Mouse (Mus musculus) thymus, adult 18-20 months (tissue): ENCODE results near the gene 4930404H24Rik.
A peak's percentile ranks its signal among the peaks of the same experiment; 100 is the strongest.

ENCODE experiments used
- DNase-seq, 2 experiments: peaks; one replicate each; pipeline ENCODE4 v3.0.0; 2022; ENCODE audit warnings: mixed read lengths in 2 of 2

Gene 4930404H24Rik

DNA sequence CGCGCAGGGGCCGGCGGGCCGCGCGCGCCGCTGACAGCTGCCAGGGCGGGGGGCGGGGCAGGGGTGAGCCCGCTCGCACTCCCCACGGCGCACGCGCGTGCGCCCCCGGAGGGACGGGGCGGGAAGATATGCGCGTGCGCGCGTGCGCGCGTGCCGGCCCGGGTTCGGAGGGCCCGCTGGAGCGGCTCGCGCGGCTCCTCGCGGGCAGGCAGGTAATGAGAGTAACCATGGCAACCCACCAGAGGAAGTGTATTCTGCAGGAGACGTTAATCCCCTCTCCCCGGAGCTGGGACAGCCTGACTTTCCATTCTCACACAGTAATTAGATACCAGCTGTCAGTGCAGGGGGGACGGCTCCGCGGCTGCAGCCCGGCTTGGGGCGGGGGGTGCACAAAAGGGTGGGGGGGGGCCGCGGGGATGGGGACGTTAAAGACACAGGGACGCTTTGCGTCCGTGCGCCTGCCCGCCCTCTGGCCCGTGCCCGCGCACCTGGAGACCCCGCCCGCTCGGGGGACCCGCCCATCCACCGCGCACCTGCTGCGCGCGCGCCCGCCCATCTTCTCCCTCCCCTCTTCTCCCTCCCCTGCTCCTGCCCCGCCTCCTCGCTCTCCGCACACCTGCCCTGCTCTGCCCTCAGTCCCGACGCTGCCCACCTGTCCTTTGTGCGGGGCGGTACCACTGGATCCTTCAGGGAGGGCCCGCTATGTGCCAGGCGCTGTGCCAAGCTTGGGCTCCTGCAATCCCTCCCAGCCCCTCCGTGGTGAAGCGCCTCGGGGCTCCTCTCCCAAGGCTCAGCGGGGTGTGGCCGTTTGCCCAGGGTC, at the start of gene 4930404H24Rik:
TSS of gene 4930404H24Rik (plus strand) at position 218 of the 820 bp plus-strand sequence.
- peak; percentile 66 to 72 for DNase-seq

DNA sequence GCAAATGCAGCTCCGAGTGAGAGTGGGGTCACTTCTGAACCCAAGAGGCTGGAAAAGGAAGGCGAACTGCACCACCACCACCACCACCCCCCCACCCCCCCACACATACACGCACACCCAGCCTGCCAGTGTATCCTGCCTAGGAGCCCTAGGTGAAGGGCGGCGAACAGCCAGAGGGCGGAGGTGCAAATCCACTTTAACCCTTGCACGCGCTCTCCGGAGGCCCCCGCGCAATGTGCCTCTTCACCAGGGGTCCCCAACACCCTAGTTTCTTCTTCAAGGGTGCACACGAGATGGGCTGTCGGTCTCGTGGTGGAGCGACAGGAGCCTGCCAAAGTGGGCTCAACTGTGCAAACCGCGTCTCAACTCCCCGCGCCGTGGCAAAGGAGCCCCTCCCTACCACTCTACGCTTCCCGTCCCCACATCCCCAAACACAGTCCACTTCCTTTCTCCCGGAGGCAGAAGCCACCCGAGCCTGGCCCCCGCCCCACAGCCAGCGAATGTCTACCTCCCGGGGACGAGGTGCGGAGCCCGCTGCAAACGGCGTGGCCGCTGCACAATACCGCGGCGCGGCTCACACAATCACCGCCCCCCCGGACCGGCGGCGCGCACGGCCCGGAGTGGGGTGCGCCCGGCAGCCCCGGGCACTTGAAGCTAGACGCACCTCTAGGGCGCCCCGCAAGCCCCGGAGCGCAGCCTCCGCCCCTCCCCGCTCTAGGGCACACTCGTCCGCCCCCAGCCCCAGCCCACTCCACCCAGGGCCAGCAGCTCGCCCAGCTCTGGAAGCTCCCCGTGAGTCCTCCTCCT, 49.0 kb upstream of the 4930404H24Rik start:
- DNase-seq, result peak; percentile 21 to 38

DNA sequence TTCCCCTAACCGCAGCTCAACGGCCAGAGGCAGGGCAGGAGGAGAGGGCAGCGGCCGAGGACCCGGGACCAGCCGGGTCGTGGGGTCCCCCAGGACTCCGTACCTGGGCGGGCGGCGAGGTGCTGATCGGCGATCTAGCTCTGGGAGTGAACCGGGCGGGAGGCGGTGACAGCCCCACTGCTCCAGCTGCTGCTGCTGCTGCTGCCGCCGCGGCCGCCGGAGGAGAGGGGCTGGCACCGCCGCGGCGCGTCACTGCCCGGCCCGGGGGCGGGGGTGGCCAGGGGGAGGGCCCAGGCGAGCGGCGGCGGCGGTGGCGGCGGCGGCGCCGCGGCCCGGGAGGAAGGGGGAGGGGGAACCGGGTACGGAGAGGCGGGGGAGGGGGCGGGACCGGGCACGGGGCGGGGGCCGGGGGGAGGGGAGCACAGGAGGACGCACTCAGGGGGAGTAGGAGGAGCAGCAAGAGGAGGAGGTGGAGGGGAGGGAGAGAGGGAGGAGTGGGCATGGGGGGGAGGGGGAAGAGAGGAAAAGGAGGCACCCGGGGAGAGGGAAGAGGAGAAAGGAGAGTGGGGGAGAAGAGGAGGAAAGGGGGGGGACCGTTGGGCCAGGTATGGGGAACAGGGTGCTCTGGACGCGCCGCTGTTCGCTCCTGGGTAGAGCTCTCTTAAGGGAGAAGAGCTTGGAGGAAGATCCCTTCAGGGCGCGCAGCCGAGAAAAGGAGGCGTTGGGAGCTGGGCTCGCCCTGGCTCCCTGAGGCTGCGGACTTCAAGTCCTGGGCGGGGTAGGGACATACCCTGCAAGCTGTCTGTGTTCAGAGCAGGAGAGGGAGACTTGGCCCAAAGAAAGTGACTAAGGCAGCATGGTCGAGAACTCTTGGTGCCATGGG, 48.1 kb upstream of the 4930404H24Rik start:
- peak; percentile 24 to 47 for DNase-seq

DNA sequence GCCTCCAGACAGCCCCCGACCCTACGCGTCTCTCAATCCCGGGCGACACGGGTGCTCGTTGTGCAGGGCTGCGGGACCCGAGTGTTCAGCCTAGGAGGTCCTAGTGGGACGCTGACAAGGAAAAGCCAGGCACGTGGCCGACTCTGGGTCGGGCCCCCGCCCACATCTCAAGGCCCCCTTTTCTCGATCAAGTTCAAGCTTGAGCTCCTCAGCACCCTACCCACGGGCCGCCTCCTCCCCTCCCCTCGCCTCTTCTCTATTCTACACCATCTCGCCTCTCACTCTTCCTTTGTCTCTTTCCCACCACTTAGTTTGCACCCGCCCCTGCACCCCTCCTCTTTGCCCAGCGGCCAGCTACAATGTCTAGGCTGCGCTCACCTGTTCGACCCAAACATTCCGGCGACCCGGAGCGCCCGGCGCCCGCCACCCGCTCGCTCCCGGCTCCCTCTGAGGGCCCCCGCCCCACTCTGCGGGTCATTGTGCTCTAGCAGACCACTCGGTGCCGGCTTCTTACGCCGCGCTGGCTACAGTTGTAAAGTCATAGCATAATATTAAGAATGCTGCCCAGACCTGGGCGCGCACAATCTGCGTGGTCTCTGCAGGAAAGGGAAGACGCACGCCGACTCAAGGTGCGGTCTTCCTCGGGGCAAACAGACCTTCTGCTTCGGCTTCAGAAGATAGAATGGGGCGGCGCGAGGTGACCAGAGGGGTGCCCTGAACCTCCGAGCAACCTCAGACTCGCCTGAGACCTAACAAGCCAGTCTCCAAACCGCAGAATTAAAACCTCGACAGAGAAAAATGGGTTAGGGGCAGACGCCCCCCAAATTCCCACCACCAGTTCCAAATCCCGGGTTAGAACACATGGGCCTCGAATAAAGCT, 47.2 kb upstream of the 4930404H24Rik start:
- DNase-seq, result peak in 1 of 2 experiments; percentile 17

DNA sequence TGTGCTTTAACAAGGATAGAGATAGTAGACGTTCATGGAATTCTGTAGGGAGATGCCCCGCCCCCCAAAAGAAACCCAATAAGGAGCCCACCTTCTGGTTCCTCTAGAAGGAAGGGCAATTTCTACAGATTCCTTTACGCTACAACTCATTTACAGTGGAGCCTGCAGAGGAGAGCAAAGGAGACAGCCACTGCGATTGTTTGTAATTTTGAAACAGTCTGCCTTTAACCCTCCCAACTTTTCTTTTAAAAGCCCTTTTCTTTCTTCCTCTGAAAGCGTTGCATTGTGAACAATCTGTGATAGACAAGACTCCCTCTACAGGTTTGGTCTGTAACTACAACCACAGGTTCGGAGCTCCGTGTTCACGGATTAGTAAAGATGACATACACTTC, 46.6 kb upstream of the 4930404H24Rik start:
- DNase-seq, result no peak

DNA sequence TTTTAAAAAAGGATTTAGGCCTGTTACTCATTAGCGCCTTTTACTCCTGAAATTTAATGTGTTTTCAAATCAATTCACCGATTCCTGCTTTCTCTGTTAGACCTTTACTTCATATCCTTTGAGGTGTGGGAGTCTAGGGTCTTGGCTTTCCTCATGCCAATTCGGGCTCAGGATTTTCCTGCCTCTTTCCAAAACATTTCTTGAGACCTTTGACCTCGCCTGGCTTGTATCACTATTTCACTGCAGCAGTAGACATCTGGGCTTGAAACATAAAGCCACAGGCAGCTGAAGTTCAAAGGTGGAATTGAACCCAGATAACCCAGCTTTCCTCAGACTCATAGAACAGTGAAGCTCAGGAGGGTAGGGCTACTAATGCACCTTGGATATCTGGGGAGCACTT, 46.1 kb upstream of the 4930404H24Rik start:
- DNase-seq, result no peak

DNA sequence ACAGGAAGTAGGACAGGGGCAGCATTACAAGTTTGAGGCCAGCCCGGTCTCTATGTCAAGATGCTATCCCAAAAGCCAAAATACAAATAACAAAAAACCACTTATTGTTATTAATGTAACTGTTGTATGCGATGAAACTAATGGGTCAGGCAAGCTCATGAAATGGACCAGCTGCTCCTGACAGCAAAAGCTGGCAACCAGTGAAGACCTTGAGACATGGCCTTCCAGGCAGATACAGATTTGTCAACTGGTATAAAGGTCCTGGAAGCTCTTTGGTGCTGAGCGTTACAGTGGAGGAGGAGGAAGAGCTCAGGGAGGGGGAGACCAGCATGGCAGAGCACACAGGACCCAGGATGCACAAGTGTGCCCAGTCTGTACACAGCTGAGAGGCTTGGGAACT, 44.9 kb upstream of the 4930404H24Rik start:
- DNase-seq, result no peak

DNA sequence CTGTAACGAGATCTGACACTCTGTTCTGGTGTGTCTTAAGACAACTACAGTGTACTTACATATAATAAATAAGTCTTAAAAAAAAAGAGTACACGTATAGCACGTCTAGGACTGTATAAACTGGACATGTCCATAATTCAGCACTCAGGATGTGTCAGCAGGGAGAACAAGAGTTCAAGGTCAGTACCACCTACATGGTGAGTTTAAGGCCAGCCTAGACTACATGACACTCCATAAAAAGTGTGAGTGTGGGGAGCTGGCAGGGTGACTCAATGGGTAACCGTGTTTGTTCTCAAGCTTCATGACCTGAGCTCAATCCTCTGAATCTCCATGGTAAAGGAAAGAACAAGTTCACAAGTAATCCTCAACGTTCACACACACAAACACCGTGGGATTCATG, 44.1 kb upstream of the 4930404H24Rik start:
- DNase-seq, result no peak

DNA sequence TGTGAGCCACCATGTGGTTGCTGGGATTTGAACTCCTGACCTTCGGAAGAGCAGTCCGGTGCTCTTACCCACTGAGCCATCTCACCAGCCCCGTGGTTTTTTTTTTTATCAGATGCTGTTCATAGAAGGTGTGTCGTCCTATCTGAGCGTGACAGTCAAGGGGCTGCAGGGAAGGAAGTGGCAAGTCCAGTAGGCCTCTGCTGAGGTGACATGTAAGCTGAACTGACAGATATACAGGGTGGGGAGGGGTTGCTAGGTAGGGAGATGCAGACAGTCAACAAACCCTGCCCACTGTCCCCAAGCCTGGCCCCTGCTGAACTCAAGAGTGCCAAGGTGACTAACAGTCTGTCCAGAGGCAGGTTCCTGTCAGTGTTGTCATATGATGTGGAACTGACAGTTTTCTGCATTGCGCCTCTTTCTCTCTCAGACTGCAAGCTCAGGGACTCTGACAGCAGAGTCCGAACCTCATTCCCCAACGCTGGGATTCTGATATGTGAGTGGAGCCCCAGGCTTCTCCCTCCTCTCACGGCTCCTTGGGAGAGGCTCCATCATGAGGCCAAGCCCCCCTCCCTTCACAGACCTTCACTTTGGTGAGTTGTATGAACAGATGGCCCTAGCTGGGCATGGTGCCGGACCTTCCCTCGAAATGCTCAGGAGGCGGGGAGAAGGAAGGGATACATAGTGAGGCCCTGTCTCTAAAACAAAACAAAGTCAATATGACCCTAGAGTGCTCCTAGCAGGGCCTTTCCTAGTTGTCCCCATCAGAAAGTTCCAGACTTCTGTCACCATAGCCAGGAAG, 38.4 kb upstream of the 4930404H24Rik start:
- DNase-seq, result no peak

DNA sequence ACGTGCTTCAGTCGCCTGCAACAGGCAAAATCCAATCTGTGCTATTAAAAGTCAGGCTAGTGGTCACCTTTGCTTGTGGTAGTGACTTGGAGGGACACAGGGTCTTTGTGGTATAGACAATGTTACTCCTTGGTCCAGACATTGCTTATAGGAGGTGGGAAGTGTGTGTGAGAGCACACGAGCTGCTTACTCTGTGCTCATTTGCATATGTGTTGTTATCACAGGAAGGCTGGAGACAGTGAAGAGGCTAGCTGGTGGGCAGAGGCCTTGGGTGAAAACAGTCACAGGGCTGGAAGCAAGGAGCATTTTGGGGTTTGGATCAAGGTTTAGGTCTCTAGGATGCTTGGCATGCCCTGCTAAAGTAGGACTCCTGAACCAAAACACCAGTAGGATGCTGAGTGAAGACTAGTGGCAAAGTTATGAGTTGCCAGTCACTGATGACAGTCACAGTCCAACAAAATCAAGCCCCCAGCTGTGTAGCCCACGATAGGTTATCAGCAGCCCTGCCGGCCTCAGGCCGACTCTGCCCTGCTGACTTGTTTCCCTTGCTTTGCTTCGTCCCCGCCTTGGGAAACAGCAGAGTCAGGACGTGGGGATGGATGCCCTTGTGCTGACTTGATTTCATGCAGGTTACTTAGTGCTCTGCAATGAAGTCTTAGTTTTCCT, 37.6 kb upstream of the 4930404H24Rik start:
- DNase-seq, result no peak

DNA sequence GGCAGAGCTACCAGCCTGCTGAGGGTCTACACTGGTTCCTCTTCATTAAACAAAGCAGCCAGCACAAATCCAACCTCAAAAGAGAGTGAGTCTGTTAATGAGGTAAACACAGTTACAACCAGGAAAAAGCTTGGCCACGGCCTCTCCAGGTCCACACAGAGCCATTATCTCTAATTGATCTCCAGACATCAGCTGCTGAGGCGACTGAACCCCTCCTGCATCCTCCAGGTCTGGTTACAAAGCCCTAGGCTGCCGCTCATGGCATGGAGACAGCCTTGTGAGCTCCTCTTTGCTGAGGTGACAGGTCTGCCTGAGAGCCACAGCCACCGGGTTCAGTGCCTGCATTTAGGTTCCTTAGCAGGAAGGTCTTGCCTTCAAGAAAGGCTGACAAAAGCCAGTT, 35.1 kb upstream of the 4930404H24Rik start:
- no peak for DNase-seq

DNA sequence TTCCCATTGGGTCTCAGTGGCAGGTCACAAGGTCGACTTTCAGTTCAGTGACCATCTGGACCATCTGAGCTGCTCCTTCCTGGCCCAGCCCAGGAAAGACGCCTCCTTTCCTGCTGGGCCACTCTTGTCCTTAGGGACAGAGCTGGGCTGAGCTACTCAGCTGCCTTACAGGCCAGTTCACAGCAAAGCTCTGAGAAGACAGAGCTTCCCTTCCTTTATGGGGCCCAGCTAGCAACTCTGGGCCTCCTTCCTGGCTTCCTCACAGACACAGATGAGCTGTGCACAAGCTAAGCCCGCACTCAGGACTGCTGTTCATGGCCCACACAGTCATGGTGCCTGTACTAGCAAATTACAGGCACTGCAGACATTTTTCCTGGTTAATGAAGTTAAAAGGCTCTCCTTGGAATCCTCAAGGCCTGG, 34.6 kb upstream of the 4930404H24Rik start:
- DNase-seq, result no peak

DNA sequence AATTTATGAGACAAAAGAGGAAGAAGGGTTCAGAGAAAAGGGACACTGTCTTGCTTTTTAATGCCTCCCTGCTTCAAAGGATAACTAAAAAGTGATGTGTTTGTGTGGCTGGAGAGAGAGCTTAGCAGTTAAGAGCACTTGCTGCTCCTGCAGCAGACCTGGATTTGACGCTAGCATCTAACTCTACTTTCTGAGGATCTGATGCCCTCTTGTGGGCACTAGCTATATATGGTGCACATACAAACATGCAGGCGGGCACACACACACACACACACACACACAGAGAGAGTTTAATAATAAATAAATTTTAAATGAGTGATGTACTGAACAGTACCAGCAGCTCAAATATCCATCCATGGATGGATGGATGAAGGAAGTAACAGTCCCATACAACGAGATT, 29.3 kb upstream of the 4930404H24Rik start:
- no peak for DNase-seq

DNA sequence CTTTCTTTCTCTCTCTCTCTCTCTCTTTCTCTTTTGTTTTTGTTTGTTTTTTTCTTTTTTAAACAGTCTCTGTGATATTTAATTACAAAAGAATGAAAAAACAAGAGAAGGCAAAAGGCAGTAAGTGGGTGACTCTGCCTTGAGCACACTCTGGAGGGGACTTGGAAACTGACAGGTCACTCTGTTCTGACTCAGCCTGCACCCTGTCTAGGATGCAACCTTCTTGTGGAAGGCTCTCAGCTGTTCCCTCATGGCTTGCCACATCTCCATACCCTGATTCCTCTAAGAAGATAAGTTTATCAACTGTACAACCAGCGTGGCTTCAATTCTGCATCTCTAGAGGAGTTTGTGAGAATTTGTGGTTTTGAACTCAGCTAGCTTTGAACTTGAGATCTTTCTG, 25.2 kb upstream of the 4930404H24Rik start:
- no peak for DNase-seq

DNA sequence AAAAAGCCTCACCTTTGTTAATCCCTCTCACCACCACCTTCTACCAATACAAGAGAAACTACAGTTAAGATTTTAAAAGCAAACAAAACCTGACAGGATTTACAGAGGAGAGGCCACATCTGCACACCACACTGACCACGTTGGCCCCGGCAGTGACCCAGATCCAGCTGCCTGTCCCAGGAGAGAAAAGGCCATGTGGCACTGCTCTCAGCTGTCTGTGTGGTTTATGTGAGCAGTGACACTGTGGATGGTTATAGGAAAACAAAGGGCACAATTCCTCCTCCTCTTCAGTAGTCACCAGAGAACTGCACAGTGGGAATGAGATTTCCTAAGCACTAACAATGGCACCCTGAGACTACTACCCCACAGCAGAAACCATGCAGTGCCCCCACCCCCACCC, 23.3 kb upstream of the 4930404H24Rik start:
- no peak for DNase-seq

DNA sequence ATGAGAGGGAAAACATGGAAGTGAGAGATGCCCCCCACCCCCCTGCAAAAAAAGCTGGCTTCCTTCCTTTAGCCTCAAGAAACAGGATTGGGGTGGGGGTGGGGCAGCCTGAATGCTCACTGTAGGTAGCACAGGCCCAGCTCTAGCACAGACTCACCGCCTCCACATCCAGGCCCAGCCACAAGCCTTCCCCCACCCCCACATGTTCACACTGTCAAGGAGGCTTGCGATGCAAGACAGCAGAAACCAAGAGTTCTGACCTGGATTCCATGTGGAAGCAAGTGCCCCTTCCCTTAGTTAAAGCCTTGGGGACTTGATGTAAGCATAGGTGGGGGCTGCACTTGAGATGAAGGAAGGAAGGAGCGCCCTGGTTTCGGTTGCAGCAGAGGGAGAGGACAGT, 22.8 kb upstream of the 4930404H24Rik start:
- no peak for DNase-seq

DNA sequence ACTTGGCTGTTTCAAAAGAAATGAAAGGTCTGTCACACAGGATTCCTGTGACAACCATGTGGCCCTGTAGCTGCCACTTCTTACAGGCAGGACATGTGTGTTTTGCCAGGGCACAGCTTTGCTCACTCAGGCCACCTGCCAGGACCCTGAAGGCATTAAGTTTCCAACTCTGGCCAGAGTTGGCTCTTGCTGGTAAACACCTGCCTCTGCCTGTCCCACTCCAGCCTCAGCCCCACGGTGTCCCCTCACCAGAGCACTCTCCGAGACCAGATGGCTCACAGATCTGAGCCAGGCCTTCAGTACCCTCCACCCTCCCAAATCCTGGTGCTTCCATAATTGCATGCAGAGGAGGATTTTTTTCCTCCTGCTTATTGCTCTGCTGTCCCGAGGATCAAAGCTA, 21.6 kb upstream of the 4930404H24Rik start:
- DNase-seq, result no peak

DNA sequence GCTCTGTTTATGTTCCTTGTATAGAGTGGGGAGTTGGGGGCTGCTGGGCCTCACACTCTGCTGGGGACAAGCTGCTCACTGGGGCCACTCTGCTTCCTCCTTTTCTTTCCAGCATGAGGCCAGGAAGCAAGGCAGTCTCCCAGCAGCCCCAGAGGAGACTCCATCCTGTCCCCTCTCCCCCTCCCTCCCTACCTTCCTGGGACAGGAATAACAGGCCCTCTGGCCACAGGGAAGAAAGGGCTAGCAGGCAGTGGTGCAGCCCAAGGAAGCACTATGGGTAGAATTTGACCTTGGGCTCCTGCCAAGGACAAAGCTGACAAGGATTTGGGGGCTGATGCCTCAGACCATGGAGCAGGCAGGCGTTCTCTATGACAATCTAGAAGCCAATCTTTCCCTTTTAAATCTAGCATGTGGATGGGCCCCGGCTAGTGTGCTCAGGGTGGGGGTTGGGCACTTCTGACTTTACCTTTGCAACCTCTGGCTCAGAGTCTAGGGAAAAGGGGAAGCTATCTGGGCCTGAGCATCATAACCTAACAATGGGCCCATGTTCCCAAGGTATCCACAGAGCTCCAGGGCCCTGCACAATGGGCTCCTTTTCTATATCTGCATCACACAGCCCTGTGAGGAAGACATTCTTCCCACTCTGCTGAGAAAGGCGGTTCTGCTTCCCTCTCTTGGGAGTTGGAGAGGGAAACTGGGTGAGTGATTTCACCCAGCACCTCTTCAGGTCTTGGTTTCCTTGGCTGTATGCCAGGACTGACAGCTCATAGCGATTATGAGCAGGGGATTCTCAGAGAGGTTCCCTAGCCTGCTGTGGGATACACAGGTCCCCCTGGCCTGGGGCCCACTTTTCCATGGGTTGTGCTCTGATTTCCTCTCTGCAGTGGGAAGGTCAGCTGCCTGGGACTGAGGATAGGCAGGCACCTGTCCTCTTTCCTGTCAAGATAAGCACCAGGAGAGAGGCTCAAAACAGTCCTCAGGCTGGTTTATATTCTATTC, 17.2 kb upstream of the 4930404H24Rik start:
- DNase-seq, result no peak

DNA sequence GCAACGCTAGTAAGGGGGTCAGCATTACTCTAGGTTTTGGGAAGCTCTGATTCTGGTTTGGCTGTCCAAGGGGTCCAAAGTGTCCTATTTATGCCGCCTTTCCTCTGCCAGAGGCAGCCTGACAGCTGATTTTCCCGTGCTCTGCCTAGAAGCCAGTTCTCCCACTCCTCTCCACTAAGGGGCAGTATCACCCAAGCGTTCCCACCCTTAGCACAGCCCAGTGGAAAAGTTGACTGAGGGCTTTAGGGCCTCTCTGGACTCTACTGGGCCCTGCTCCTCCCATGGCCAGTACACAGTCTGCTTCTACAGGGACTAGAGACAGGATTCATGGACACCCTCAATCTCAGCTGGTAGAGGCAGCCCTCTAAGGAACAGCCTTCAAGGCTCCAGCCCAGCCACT, 14.0 kb upstream of the 4930404H24Rik start:
- peak in 1 of 2 experiments; percentile 19 for DNase-seq
